Mouse (Mus musculus) midbrain, embryonic 11.5 days (tissue): ENCODE data around the gene Vmn2r47. TPM values are rescaled to one million over a fixed set of nuclear protein-coding genes. Genes with fewer than 3 reads are reported as not detected.
"Not testable (repeated sequence)": the region's sequence is repeated elsewhere in the genome, so short reads cannot be mapped to it uniquely, and the experiment has no call there.

Source experiments
- ATAC-seq: fragments of 200-750 bp; cut with Nextera tagmentation; 2 replicates; pipeline ENCODE4 v1.8.0; 2017; ENCODE audit warnings: moderate TSS enrichment, moderate library complexity; ENCODE audit not compliant: low FRiP score
- DNase-seq: peaks from one replicate; pipeline ENCODE4 v3.0.0; 2015; ENCODE audit warnings: low spot score; ENCODE audit errors: missing footprints
- H3K27ac ChIP-seq: fragments of 300-500 bp; sonication (generic); 2 replicates; pipeline ENCODE4 v1.5.1; 2014; ENCODE audit warnings: low read depth, low read length
- H3K27me3 ChIP-seq: fragments of 300-500 bp; sonication (generic); 2 replicates; pipeline ENCODE4 v1.6.1; 2014; ENCODE audit warnings: mild to moderate bottlenecking, low read length, moderate library complexity, mixed read lengths; ENCODE audit not compliant: control insufficient read depth, insufficient read depth
- H3K36me3 ChIP-seq: fragments of 300-500 bp; sonication (generic); 2 replicates; pipeline ENCODE4 v1.6.1; 2014; ENCODE audit warnings: mild to moderate bottlenecking, low read length, moderate library complexity, mixed read lengths; ENCODE audit not compliant: control insufficient read depth, insufficient read depth
- H3K4me1 ChIP-seq: fragments of 300-500 bp; sonication (generic); 2 replicates; pipeline ENCODE4 v1.6.1; 2014; ENCODE audit warnings: low read length; ENCODE audit not compliant: control insufficient read depth, insufficient read depth
- H3K4me2 ChIP-seq: fragments of 300-500 bp; sonication (generic); 2 replicates; pipeline ENCODE4 v1.6.1; 2014; ENCODE audit warnings: mild to moderate bottlenecking, moderate library complexity
- H3K4me3 ChIP-seq: fragments of 300-500 bp; sonication (generic); 2 replicates; pipeline ENCODE4 v1.5.1; 2014; ENCODE audit warnings: low read depth, low read length
- H3K9ac ChIP-seq: fragments of 300-500 bp; sonication (generic); 2 replicates; pipeline ENCODE4 v1.6.1; 2014; ENCODE audit warnings: low read length
- H3K9me3 ChIP-seq: fragments of 300-500 bp; sonication (generic); 2 replicates; pipeline ENCODE4 v1.6.1; 2016; ENCODE audit warnings: low read length; ENCODE audit not compliant: control insufficient read depth
- WGBS: fragments of 180-500 bp; shearing (Covaris S2); extraction: QIAGEN DNeasy Blood & Tissue Kit; methylation state at CpG from one replicate; pipeline ENCODE4 v1.1.7; 2014; 5-methylcytosine and 5-hydroxymethylcytosine counted together
- polyA plus RNA-seq: library from polyadenylated mRNA; unstranded; fragments of >200 nt; fragmentation: Nextera tagmentation; extraction: Ambion mirVana; gene quantifications from 2 replicates; pipeline ENCODE4 v1.2.1, GENCODE M21; 2014

The Vmn2r47 gene
- polyA plus RNA-seq = not detected in 2 replicates

- not testable (repeated sequence) for H3K9me3 ChIP-seq, ATAC-seq, H3K36me3 ChIP-seq, DNase-seq, H3K27ac ChIP-seq, H3K4me3 ChIP-seq, H3K4me2 ChIP-seq, H3K4me1 ChIP-seq, H3K9ac ChIP-seq, H3K27me3 ChIP-seq
- no CpG with 5 or more reads among the region's 1 CpGs for WGBS
Observed at GRCm38 (mm10) chr7:9841225-9841624, at the start of gene Vmn2r47. TSS of gene Vmn2r47 (minus strand) at chr7:9841325.

DNA sequence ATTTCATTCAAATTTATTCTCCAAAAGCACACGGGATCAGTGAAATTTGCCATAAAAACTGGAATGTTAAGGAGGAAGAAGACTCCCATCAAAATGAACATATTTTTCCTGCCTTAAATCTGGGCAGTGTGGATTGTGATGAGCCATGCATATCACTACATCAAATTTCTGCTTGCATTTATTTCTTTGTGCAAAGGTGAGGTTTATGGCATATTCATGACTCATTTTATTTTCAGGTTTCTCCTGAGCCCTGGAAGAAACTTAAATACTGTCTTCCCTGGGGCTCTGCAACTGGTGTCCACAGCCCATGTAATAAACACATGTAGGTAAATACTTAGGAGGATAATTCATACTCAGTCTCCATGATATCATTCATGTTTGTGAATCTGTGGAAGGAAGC lies 70.7 kb downstream of the Vmn2r47 start, which contains the start of gene Vmn2r46:
Gene Vmn2r46 (minus strand): TSS at position 101 of the 400 bp plus-strand sequence.
- H3K27me3 ChIP-seq, ATAC-seq, H3K27ac ChIP-seq, DNase-seq, H3K9ac ChIP-seq, H3K4me1 ChIP-seq, H3K4me3 ChIP-seq, H3K9me3 ChIP-seq, H3K4me2 ChIP-seq, H3K36me3 ChIP-seq: not testable (repeated sequence)
- WGBS = no CpG with 5 or more reads among the region's 1 CpGs

Other genes with a start within 250 kb of the Vmn2r47 start
- gene Vmn2r46, start 70.8 kb downstream of the Vmn2r47 start, polyA plus RNA-seq = not detected in 2 replicates
- not detected in 2 replicates for gene Vmn2r48, start 112.3 kb upstream of the Vmn2r47 start, polyA plus RNA-seq
- not detected in 2 replicates for gene Vmn2r49, start 150.9 kb upstream of the Vmn2r47 start, polyA plus RNA-seq
- not detected in 2 replicates for gene Vmn2r50, start 212.0 kb upstream of the Vmn2r47 start, polyA plus RNA-seq